Mouse (Mus musculus) forebrain, embryonic 13.5 days (tissue): ENCODE results near the gene Mtch2. TPM values are rescaled to one million over a fixed set of nuclear protein-coding genes. Genes with fewer than 3 reads are reported as not detected.
A peak's percentile ranks its signal among the peaks of the same experiment; 100 is the strongest.

Experiments
- ATAC-seq: fragments of 200-750 bp; cut with Nextera tagmentation; 2 replicates; pipeline ENCODE4 v1.8.0; 2017
- H3K27ac ChIP-seq: fragments of 300-500 bp; sonication (generic); 2 replicates; pipeline ENCODE4 v1.5.1; 2015; ENCODE audit warnings: inconsistent platforms, mild to moderate bottlenecking, moderate library complexity
- H3K27me3 ChIP-seq: fragments of 300-500 bp; sonication (generic); 2 replicates; pipeline ENCODE4 v1.6.1; 2015; ENCODE audit warnings: mild to moderate bottlenecking, inconsistent platforms
- H3K36me3 ChIP-seq: fragments of 300-500 bp; sonication (generic); 2 replicates; pipeline ENCODE4 v1.6.1; 2015; ENCODE audit warnings: mild to moderate bottlenecking, inconsistent platforms; ENCODE audit not compliant: poor library complexity, severe bottlenecking
- H3K4me1 ChIP-seq: fragments of 300-500 bp; sonication (generic); 2 replicates; pipeline ENCODE4 v1.6.1; 2015; ENCODE audit warnings: inconsistent platforms
- H3K4me2 ChIP-seq: fragments of 300-500 bp; sonication (generic); 2 replicates; pipeline ENCODE4 v1.6.1; 2015; ENCODE audit warnings: inconsistent platforms, mild to moderate bottlenecking, moderate library complexity
- H3K4me3 ChIP-seq: fragments of 300-500 bp; sonication (generic); 2 replicates; pipeline ENCODE4 v1.5.1; 2015; ENCODE audit warnings: mild to moderate bottlenecking, inconsistent platforms
- H3K9ac ChIP-seq: fragments of 300-500 bp; sonication (generic); 2 replicates; pipeline ENCODE4 v1.6.1; 2015; ENCODE audit warnings: mild to moderate bottlenecking, inconsistent platforms
- H3K9me3 ChIP-seq: fragments of 300-500 bp; sonication (generic); replicated peaks from 2 replicates; pipeline ENCODE4 v1.6.1; 2016; ENCODE audit warnings: inconsistent platforms
- WGBS: fragments of 180-500 bp; shearing (Covaris S2); methylation state at CpG from one replicate; pipeline ENCODE4 v1.1.7; 2015; 5-methylcytosine and 5-hydroxymethylcytosine counted together
- polyA plus RNA-seq: library from polyadenylated mRNA; unstranded; fragments of >200 nt; fragmentation: Nextera tagmentation; extraction: Ambion mirVana; gene quantifications from 2 replicates; pipeline ENCODE4 v1.2.1, GENCODE M21; 2015

Mtch2 gene
- polyA plus RNA-seq, 1 experiment from 2014 or later: 275 TPM

GRCm38 (mm10) chr2:90870136-90870601, 23.2 kb downstream of the Mtch2 start:
- no peak overlapping the region for H3K9ac ChIP-seq
- no peaks in the 10 kb centered on the region for H3K27me3 ChIP-seq
- H3K4me3 ChIP-seq: no peak overlapping the region
- H3K27ac ChIP-seq: peak overlapping the region; percentile 57; the same call in 1 of the 2 replicates
- H3K4me1 ChIP-seq: no peaks in the 10 kb centered on the region
- no peak for ATAC-seq
- peaks cover 37% of the 10 kb centered on the region for H3K36me3 ChIP-seq
- H3K4me2 ChIP-seq: no peak overlapping the region
- 62% methylated on average over 4 of the region's 4 CpGs for WGBS
- H3K9me3 ChIP-seq: no peaks in the 10 kb centered on the region

GRCm38 (mm10) chr2:90871180-90871961, 24.4 kb downstream of the Mtch2 start:
- H3K9me3 ChIP-seq: no peaks in the 10 kb centered on the region
- no peaks in the 10 kb centered on the region for H3K4me1 ChIP-seq
- ATAC-seq: no peak
- no peak overlapping the region for H3K9ac ChIP-seq
- no peak overlapping the region for H3K27ac ChIP-seq
- H3K27me3 ChIP-seq: no peaks in the 10 kb centered on the region
- H3K36me3 ChIP-seq: peaks cover 28% of the 10 kb centered on the region
- no peak overlapping the region for H3K4me2 ChIP-seq
- WGBS: 76% methylated on average over 8 of the region's 8 CpGs
- no peak overlapping the region for H3K4me3 ChIP-seq

- no peak for ATAC-seq
- Histone ChIP-seq H3K9ac (no peak overlapping the region), H3K4me2 (no peak overlapping the region), H3K4me1 (peaks cover under 1% of the 10 kb centered on the region; the same call in 1 of the 2 replicates), H3K4me3 (no peak overlapping the region), H3K36me3 (peaks cover 8% of the 10 kb centered on the region; the same call in 1 of the 2 replicates), H3K27ac (no peak overlapping the region), H3K9me3 (no peaks in the 10 kb centered on the region), H3K27me3 (no peaks in the 10 kb centered on the region)
- 67% methylated on average over 1 of the region's 1 CpGs for WGBS
Measured at GRCm38 (mm10) chr2:90874025-90874424, 27.1 kb downstream of the Mtch2 start.

GRCm38 (mm10) chr2:90875239-90875638, 28.3 kb downstream of the Mtch2 start:
- no peak overlapping the region for H3K4me3 ChIP-seq
- no peak overlapping the region for H3K27ac ChIP-seq
- H3K9me3 ChIP-seq: no peaks in the 10 kb centered on the region
- H3K36me3 ChIP-seq: peaks cover 5% of the 10 kb centered on the region; the same call in 1 of the 2 replicates
- no peaks in the 10 kb centered on the region for H3K27me3 ChIP-seq
- no peak overlapping the region for H3K4me2 ChIP-seq
- ATAC-seq: no peak
- no peak overlapping the region for H3K9ac ChIP-seq
- 84% methylated on average over 2 of the region's 2 CpGs for WGBS
- H3K4me1 ChIP-seq: peaks cover 12% of the 10 kb centered on the region; the same call in 1 of the 2 replicates

GRCm38 (mm10) chr2:90877584-90878259, 30.8 kb downstream of the Mtch2 start:
- Histone ChIP-seq H3K9me3 (no peaks in the 10 kb centered on the region), H3K9ac (no peak overlapping the region), H3K36me3 (peaks cover 5% of the 10 kb centered on the region; the same call in 1 of the 2 replicates), H3K27ac (no peak overlapping the region), H3K4me1 (peaks cover 16% of the 10 kb centered on the region; the same call in 1 of the 2 replicates), H3K27me3 (no peaks in the 10 kb centered on the region), H3K4me3 (no peak overlapping the region), H3K4me2 (no peak overlapping the region)
- WGBS: 81% methylated on average over 5 of the region's 5 CpGs
- no peak for ATAC-seq

GRCm38 (mm10) chr2:90879419-90879818, 32.5 kb downstream of the Mtch2 start:
- H3K4me3 ChIP-seq: no peak overlapping the region
- H3K36me3 ChIP-seq: peaks cover 5% of the 10 kb centered on the region; the same call in 1 of the 2 replicates
- no peak for ATAC-seq
- H3K27ac ChIP-seq: no peak overlapping the region
- H3K9ac ChIP-seq: no peak overlapping the region
- peaks cover 19% of the 10 kb centered on the region for H3K4me1 ChIP-seq
- no peaks in the 10 kb centered on the region for H3K9me3 ChIP-seq
- H3K4me2 ChIP-seq: no peak overlapping the region
- H3K27me3 ChIP-seq: no peaks in the 10 kb centered on the region

- H3K4me2 ChIP-seq: no peak overlapping the region
- H3K36me3 ChIP-seq: 0 out of 2 replicates have a peak, but pooled peaks cover 1% of the 10 kb centered on the region
- 7% methylated on average over 6 of the region's 6 CpGs for WGBS
- no peak overlapping the region; the same call in 1 of the 2 replicates for H3K9ac ChIP-seq
- peaks cover 28% of the 10 kb centered on the region for H3K4me1 ChIP-seq
- no peak; the same call in 1 of the 2 replicates for ATAC-seq
- H3K27me3 ChIP-seq: peaks cover 4% of the 10 kb centered on the region; the same call in 1 of the 2 replicates
- H3K27ac ChIP-seq: no peak overlapping the region
- no peak overlapping the region for H3K4me3 ChIP-seq
- no peaks in the 10 kb centered on the region for H3K9me3 ChIP-seq
Measured at GRCm38 (mm10) chr2:90880144-90880785, 33.3 kb downstream of the Mtch2 start.

- no peak overlapping the region for H3K27ac ChIP-seq
- 83% methylated on average over 2 of the region's 2 CpGs for WGBS
- H3K27me3 ChIP-seq: peaks cover 18% of the 10 kb centered on the region
- H3K9ac ChIP-seq: no peak overlapping the region
- no peaks in the 10 kb centered on the region for H3K36me3 ChIP-seq
- H3K9me3 ChIP-seq: no peaks in the 10 kb centered on the region
- ATAC-seq: no peak
- H3K4me2 ChIP-seq: no peak overlapping the region
- no peak overlapping the region for H3K4me3 ChIP-seq
- H3K4me1 ChIP-seq: peaks cover 42% of the 10 kb centered on the region
Measured at GRCm38 (mm10) chr2:90881824-90882223, 34.9 kb downstream of the Mtch2 start.

GRCm38 (mm10) chr2:90885218-90886041, 38.5 kb downstream of the Mtch2 start, which contains the start of gene C1qtnf4:
C1qtnf4 (plus strand) TSS chr2:90885860.
- peak within 1 kb of the TSS; percentile 62 for H3K4me3 ChIP-seq
- H3K4me2 ChIP-seq: peak within 1 kb of the TSS; percentile 90
- under 1% methylated on average over 45 of the region's 45 CpGs for WGBS
- peak within 1 kb of the TSS; percentile 77 for H3K27ac ChIP-seq
- peak within 1 kb of the TSS; percentile 89 for H3K9ac ChIP-seq
- peaks cover 54% of the 10 kb centered on the region for H3K27me3 ChIP-seq
- no peaks in the 10 kb centered on the region for H3K36me3 ChIP-seq
- peak; percentile 84 for ATAC-seq
- H3K9me3 ChIP-seq: no peaks in the 10 kb centered on the region
- H3K4me1 ChIP-seq: peaks cover 51% of the 10 kb centered on the region

- WGBS: 14% methylated on average over 6 of the region's 6 CpGs
- Histone ChIP-seq H3K4me3 (peak overlapping the region; percentile 62), H3K27ac (peak overlapping the region; percentile 77), H3K27me3 (peaks cover 61% of the 10 kb centered on the region), H3K4me1 (peaks cover 52% of the 10 kb centered on the region), H3K4me2 (peak overlapping the region; percentile 90), H3K36me3 (no peaks in the 10 kb centered on the region), H3K9me3 (no peaks in the 10 kb centered on the region), H3K9ac (peak overlapping the region; percentile 89)
- no peak for ATAC-seq
Measured at GRCm38 (mm10) chr2:90886436-90886835, 39.5 kb downstream of the Mtch2 start.

GRCm38 (mm10) chr2:90887627-90888026, 40.7 kb downstream of the Mtch2 start:
- H3K27ac ChIP-seq: no peak overlapping the region
- peaks cover 52% of the 10 kb centered on the region for H3K4me1 ChIP-seq
- peak overlapping the region; percentile 90 for H3K4me2 ChIP-seq
- 68% methylated on average over 5 of the region's 5 CpGs for WGBS
- H3K36me3 ChIP-seq: peaks cover 11% of the 10 kb centered on the region
- peaks cover 61% of the 10 kb centered on the region for H3K27me3 ChIP-seq
- no peak for ATAC-seq
- no peaks in the 10 kb centered on the region for H3K9me3 ChIP-seq
- peak overlapping the region; percentile 89 for H3K9ac ChIP-seq
- peak overlapping the region; percentile 62 for H3K4me3 ChIP-seq
